Mouse (Mus musculus) erythroblast, embryonic 14.5 days (primary cell): ENCODE results near the gene 5830411N06Rik. TPM values are rescaled to one million over a fixed set of nuclear protein-coding genes. Genes with fewer than 3 reads are reported as not detected.

ENCODE experiments used
- H3K27me3 ChIP-seq: 2 replicates; pipeline ENCODE4 v1.6.1; 2012; ENCODE audit warnings: inconsistent platforms; ENCODE audit not compliant: control insufficient read depth
- H3K36me3 ChIP-seq: 2 replicates; pipeline ENCODE4 v1.6.1; 2012; ENCODE audit warnings: mild to moderate bottlenecking, inconsistent platforms; ENCODE audit not compliant: control insufficient read depth
- H3K4me1 ChIP-seq: 2 replicates; pipeline ENCODE4 v1.6.1; 2012; ENCODE audit warnings: inconsistent platforms; ENCODE audit not compliant: control insufficient read depth
- H3K4me3 ChIP-seq: replicated peaks from 2 replicates; pipeline ENCODE3; 2012; ENCODE audit warnings: moderate library complexity, mild to moderate bottlenecking, inconsistent platforms
- H3K9me3 ChIP-seq: 2 replicates; pipeline ENCODE4 v1.6.1; 2012; ENCODE audit warnings: low read length, inconsistent platforms, mixed read lengths; ENCODE audit not compliant: control insufficient read depth
- GATA1 ChIP-seq: IDR thresholded peaks from 2 replicates; pipeline ENCODE4 v1.6.1; 2012; ENCODE audit warnings: low read length, inconsistent platforms, mixed read lengths
- TAL1 ChIP-seq: IDR thresholded peaks from 3 replicates; pipeline ENCODE4 v1.6.1; 2012; ENCODE audit warnings: low read length, inconsistent platforms, mixed read lengths
- polyA plus RNA-seq: library from polyadenylated mRNA; stranded (reverse); fragments of >175 nt; gene quantifications from 2 replicates; pipeline ENCODE4 v1.2.3, GENCODE M21; 2012

Gene 5830411N06Rik
- not detected in 2 replicates for polyA plus RNA-seq

- H3K9me3 ChIP-seq = no peaks in the 10 kb centered on the region
- no peaks in the 10 kb centered on the region for H3K4me1 ChIP-seq
- no peak within 1 kb of the TSS for H3K4me3 ChIP-seq
- H3K27me3 ChIP-seq = no peaks in the 10 kb centered on the region
- H3K36me3 ChIP-seq = no peaks in the 10 kb centered on the region
- TF ChIP-seq TAL1 (no peak), GATA1 (no peak)
These were observed at the start of gene 5830411N06Rik for GRCm38 (mm10) chr7:140247216-140247615. 5830411N06Rik (plus strand) TSS chr7:140247284.

GRCm38 (mm10) chr7:140201090-140201489 lies 46.0 kb upstream of the 5830411N06Rik start:
- TF ChIP-seq GATA1 (no peak), TAL1 (no peak)
- no peaks in the 10 kb centered on the region for H3K27me3 ChIP-seq

GRCm38 (mm10) chr7:140205864-140206263 lies 41.2 kb upstream of the 5830411N06Rik start, which contains the start of gene Olfr524:
Olfr524 (minus strand) TSS chr7:140205964.
- H3K4me3 ChIP-seq = no peak within 1 kb of the TSS
- no peaks in the 10 kb centered on the region for H3K36me3 ChIP-seq
- H3K9me3 ChIP-seq = no peaks in the 10 kb centered on the region
- no peaks in the 10 kb centered on the region for H3K27me3 ChIP-seq
- no peak for TF ChIP-seq GATA1
- no peak for TF ChIP-seq TAL1
- peaks cover 40% of the 10 kb centered on the region for H3K4me1 ChIP-seq

More at GRCm38 (mm10) chr7:140201090-140201489, 46.0 kb upstream of the 5830411N06Rik start:
- Histone ChIP-seq H3K9me3 (no peaks in the 10 kb centered on the region), H3K4me3 (no peak overlapping the region), H3K4me1 (peaks cover 22% of the 10 kb centered on the region; the same call in 1 of the 2 replicates), H3K36me3 (no peaks in the 10 kb centered on the region)

- Histone ChIP-seq H3K9me3 (no peaks in the 10 kb centered on the region), H3K4me1 (peaks cover 29% of the 10 kb centered on the region), H3K4me3 (no peak overlapping the region), H3K36me3 (no peaks in the 10 kb centered on the region), H3K27me3 (no peaks in the 10 kb centered on the region)
- TF ChIP-seq GATA1 (no peak), TAL1 (no peak)
These were observed 40.2 kb upstream of the 5830411N06Rik start for GRCm38 (mm10) chr7:140206904-140207303.

GRCm38 (mm10) chr7:140208153-140208552 lies 38.9 kb upstream of the 5830411N06Rik start:
- H3K27me3 ChIP-seq = no peaks in the 10 kb centered on the region
- no peaks in the 10 kb centered on the region for H3K36me3 ChIP-seq
- H3K9me3 ChIP-seq = no peaks in the 10 kb centered on the region
- no peak overlapping the region for H3K4me3 ChIP-seq
- TF ChIP-seq TAL1 (no peak), GATA1 (no peak)
- H3K4me1 ChIP-seq = peaks cover 29% of the 10 kb centered on the region

- Histone ChIP-seq H3K36me3 (no peaks in the 10 kb centered on the region), H3K27me3 (no peaks in the 10 kb centered on the region), H3K4me3 (no peak overlapping the region), H3K4me1 (peaks cover 28% of the 10 kb centered on the region), H3K9me3 (no peaks in the 10 kb centered on the region)
- TF ChIP-seq GATA1 (no peak), TAL1 (no peak)
These were observed 38.4 kb upstream of the 5830411N06Rik start for GRCm38 (mm10) chr7:140208677-140209076.

GRCm38 (mm10) chr7:140213841-140214240 lies 33.2 kb upstream of the 5830411N06Rik start:
- no peak for TF ChIP-seq GATA1
- TF ChIP-seq TAL1 = no peak
- no peaks in the 10 kb centered on the region for H3K4me1 ChIP-seq

GRCm38 (mm10) chr7:140217967-140218366 lies 29.1 kb upstream of the 5830411N06Rik start, which contains the start of gene Cd163l1:
Cd163l1 (plus strand) TSS chr7:140218267.
- no peaks in the 10 kb centered on the region for H3K9me3 ChIP-seq
- H3K4me3 ChIP-seq = no peak within 1 kb of the TSS
- H3K36me3 ChIP-seq = no peaks in the 10 kb centered on the region
- TF ChIP-seq TAL1 (no peak), GATA1 (no peak)
- H3K27me3 ChIP-seq = no peaks in the 10 kb centered on the region
- H3K4me1 ChIP-seq = no peaks in the 10 kb centered on the region

More at GRCm38 (mm10) chr7:140213841-140214240, 33.2 kb upstream of the 5830411N06Rik start:
- Histone ChIP-seq H3K9me3 (no peaks in the 10 kb centered on the region), H3K27me3 (no peaks in the 10 kb centered on the region), H3K4me3 (no peak overlapping the region), H3K36me3 (no peaks in the 10 kb centered on the region)

GRCm38 (mm10) chr7:140219268-140219667 lies 27.8 kb upstream of the 5830411N06Rik start:
- Histone ChIP-seq H3K4me1 (no peaks in the 10 kb centered on the region), H3K36me3 (no peaks in the 10 kb centered on the region), H3K4me3 (no peak overlapping the region), H3K9me3 (no peaks in the 10 kb centered on the region), H3K27me3 (no peaks in the 10 kb centered on the region)
- TF ChIP-seq TAL1 = no peak
- TF ChIP-seq GATA1 = no peak

GRCm38 (mm10) chr7:140220375-140220774 lies 26.7 kb upstream of the 5830411N06Rik start:
- Histone ChIP-seq H3K4me1 (no peaks in the 10 kb centered on the region), H3K9me3 (no peaks in the 10 kb centered on the region)

More at GRCm38 (mm10) chr7:140220375-140220774, 26.7 kb upstream of the 5830411N06Rik start:
- TF ChIP-seq GATA1 (no peak), TAL1 (no peak)
- H3K36me3 ChIP-seq = no peaks in the 10 kb centered on the region
- H3K27me3 ChIP-seq = no peaks in the 10 kb centered on the region
- H3K4me3 ChIP-seq = no peak overlapping the region
